Mouse (Mus musculus): ENCODE data around the gene Dnajc13. TPM values are rescaled to one million over a fixed set of nuclear protein-coding genes. Genes with fewer than 3 reads are reported as not detected.

The Dnajc13 gene
- polyA plus RNA-seq, 2 experiments = 7.0 to 15.6 TPM

DNA sequence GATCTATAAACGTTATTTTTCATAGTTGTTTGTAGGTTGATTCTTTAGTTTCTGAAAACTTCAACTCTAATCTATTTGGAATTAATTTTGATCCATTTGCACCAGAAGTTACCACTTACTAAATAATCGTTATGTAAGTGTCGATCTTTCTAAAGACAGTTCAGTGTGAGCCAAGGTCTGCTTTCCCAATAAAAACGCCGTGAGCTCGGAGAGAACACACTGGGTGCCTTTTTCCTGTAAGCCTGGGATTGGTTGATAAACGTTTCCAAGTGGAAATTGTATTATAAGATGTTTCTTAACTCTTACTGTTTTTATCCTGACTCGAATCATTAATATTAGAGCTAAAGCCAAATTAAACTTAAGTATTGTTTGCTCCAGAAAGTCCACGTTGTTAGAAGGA is 155.8 kb downstream of the Dnajc13 start:
- ATAC-seq (ENCODE audit: insufficient read depth) (no peak), DNase-seq (ENCODE audit: low read depth in 3 of 3, low spot score in 3 of 3) (no peak)
- Histone ChIP-seq H3K9me3 (ENCODE audit: control insufficient read depth, low read length) (no peaks in the 10 kb centered on the region), H3K27ac (no peak overlapping the region), H3K36me3 (replicated peaks; ENCODE audit: control insufficient read depth, insufficient read depth, low read depth) (no peaks in the 10 kb centered on the region), H3K4me2 (ENCODE audit: low read depth) (no peak overlapping the region), H3K4me1 (replicated peaks; ENCODE audit: control insufficient read depth in 2 of 2, insufficient read depth in 2 of 2, low read length in 1 of 2) (no peaks in the 10 kb centered on the region), H3K27me3 (ENCODE audit: control insufficient read depth, insufficient read depth, low read length) (no peaks in the 10 kb centered on the region), H3K9ac (replicated peaks) (no peak overlapping the region), H3K4me3 (ENCODE audit: insufficient read depth in 1 of 2, low read depth in 2 of 2, low read length in 2 of 2) (no peak overlapping the region)
- WGBS (ENCODE audit: insufficient replicate concordance) = 65% methylated on average over 9 of the region's 9 CpGs
- TF ChIP-seq EP300 (IDR thresholded peaks at IDR 0.05; ENCODE audit: low read depth) (no peak), CTCF (IDR thresholded peaks at IDR 0.05; ENCODE audit: low read depth) (no peak)

DNA sequence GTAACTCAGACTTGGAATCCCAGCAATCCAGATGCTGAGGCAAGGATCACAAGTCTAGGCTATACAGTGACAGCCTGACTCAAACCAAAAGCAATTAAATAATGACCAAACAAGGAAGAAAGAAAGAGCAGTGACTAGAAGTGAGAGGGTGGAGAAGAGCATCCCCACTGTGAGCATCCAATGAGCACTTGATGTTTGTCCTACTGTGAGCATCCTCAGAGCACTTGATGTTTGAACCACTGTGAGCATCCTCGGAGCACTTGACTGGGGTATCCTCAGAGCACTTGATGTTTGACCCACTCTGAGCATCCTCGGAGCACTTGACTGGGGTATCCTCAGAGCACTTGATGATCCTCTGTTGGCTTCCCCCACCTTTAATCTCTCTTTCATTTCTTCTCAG is 157.7 kb downstream of the Dnajc13 start:
- 58% methylated on average over 2 of the region's 2 CpGs for WGBS (ENCODE audit: insufficient replicate concordance)
- H3K27ac ChIP-seq = no peak overlapping the region
- H3K4me1 ChIP-seq (replicated peaks; ENCODE audit: control insufficient read depth in 2 of 2, insufficient read depth in 2 of 2, low read length in 1 of 2) = no peaks in the 10 kb centered on the region
- no peak for ATAC-seq (ENCODE audit: insufficient read depth)
- H3K9me3 ChIP-seq (ENCODE audit: control insufficient read depth, low read length) = no peaks in the 10 kb centered on the region
- H3K4me2 ChIP-seq (ENCODE audit: low read depth) = no peak overlapping the region
- no peaks in the 10 kb centered on the region for H3K27me3 ChIP-seq (ENCODE audit: control insufficient read depth, insufficient read depth, low read length)
- no peak overlapping the region for H3K4me3 ChIP-seq (ENCODE audit: insufficient read depth in 1 of 2, low read depth in 2 of 2, low read length in 2 of 2)
- H3K9ac ChIP-seq (replicated peaks) = no peak overlapping the region
- DNase-seq (ENCODE audit: low read depth in 3 of 3, low spot score in 3 of 3) = no peak
- no peaks in the 10 kb centered on the region for H3K36me3 ChIP-seq (replicated peaks; ENCODE audit: control insufficient read depth, insufficient read depth, low read depth)
- TF ChIP-seq EP300 (IDR thresholded peaks at IDR 0.05; ENCODE audit: low read depth) = no peak

GRCm38 (mm10) chr9:104102901-104103300 is 159.8 kb downstream of the Dnajc13 start:
- no peak for DNase-seq (ENCODE audit: low read depth in 3 of 3, low spot score in 3 of 3)
- TF ChIP-seq CTCF (IDR thresholded peaks at IDR 0.05; ENCODE audit: low read depth) = no peak
- no peak for ATAC-seq (ENCODE audit: insufficient read depth)
- H3K4me2 ChIP-seq (ENCODE audit: low read depth) = no peak overlapping the region
- no peaks in the 10 kb centered on the region for H3K27me3 ChIP-seq (ENCODE audit: control insufficient read depth, insufficient read depth, low read length)
- no peak overlapping the region for H3K4me3 ChIP-seq (ENCODE audit: insufficient read depth in 1 of 2, low read depth in 2 of 2, low read length in 2 of 2)
- no peak overlapping the region for H3K27ac ChIP-seq
- no peaks in the 10 kb centered on the region for H3K4me1 ChIP-seq (replicated peaks; ENCODE audit: control insufficient read depth in 2 of 2, insufficient read depth in 2 of 2, low read length in 1 of 2)
- no peak overlapping the region for H3K9ac ChIP-seq (replicated peaks)
- H3K9me3 ChIP-seq (ENCODE audit: control insufficient read depth, low read length) = no peaks in the 10 kb centered on the region
- 54% methylated on average over 2 of the region's 2 CpGs for WGBS (ENCODE audit: insufficient replicate concordance)
- no peaks in the 10 kb centered on the region for H3K36me3 ChIP-seq (replicated peaks; ENCODE audit: control insufficient read depth, insufficient read depth, low read depth)

DNA sequence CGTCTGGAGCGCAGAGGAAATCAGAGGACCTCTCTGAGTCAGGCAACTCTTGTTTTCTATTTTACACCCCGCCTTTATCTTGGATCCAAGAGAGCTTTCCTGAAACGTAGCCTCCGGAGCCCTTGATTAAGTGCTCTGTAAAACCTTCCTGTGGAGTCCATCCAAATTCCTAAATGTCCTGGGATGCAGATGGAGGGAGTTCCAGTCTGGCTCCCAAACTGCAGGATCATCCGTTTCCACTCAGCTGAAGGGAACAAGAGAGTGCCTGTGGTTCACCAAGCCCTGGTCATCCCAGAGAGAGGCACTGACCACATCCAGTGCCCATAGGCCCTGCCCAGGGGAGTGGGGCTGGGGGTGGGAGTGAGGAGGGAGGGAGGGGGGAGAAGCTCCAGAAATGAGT is 160.4 kb downstream of the Dnajc13 start:
- WGBS (ENCODE audit: insufficient replicate concordance) = 48% methylated on average over 6 of the region's 6 CpGs
- ATAC-seq (ENCODE audit: insufficient read depth) (no peak), DNase-seq (ENCODE audit: low read depth in 3 of 3, low spot score in 3 of 3) (no peak)
- Histone ChIP-seq H3K9ac (replicated peaks) (no peak overlapping the region), H3K4me3 (ENCODE audit: insufficient read depth in 1 of 2, low read depth in 2 of 2, low read length in 2 of 2) (no peak overlapping the region), H3K4me2 (ENCODE audit: low read depth) (no peak overlapping the region), H3K4me1 (replicated peaks; ENCODE audit: control insufficient read depth in 2 of 2, insufficient read depth in 2 of 2, low read length in 1 of 2) (no peaks in the 10 kb centered on the region), H3K9me3 (ENCODE audit: control insufficient read depth, low read length) (no peaks in the 10 kb centered on the region), H3K36me3 (replicated peaks; ENCODE audit: control insufficient read depth, insufficient read depth, low read depth) (no peaks in the 10 kb centered on the region), H3K27ac (no peak overlapping the region), H3K27me3 (ENCODE audit: control insufficient read depth, insufficient read depth, low read length) (no peaks in the 10 kb centered on the region)
- TF ChIP-seq EP300 (IDR thresholded peaks at IDR 0.05; ENCODE audit: low read depth) (no peak), CTCF (IDR thresholded peaks at IDR 0.05; ENCODE audit: low read depth) (no peak)

- H3K27me3 ChIP-seq (ENCODE audit: control insufficient read depth, insufficient read depth, low read length) = no peaks in the 10 kb centered on the region
- H3K4me2 ChIP-seq (ENCODE audit: low read depth) = no peak overlapping the region
- H3K4me3 ChIP-seq (ENCODE audit: insufficient read depth in 1 of 2, low read depth in 2 of 2, low read length in 2 of 2) = no peak overlapping the region
- no peak for TF ChIP-seq CTCF (IDR thresholded peaks at IDR 0.05; ENCODE audit: low read depth)
- TF ChIP-seq EP300 (IDR thresholded peaks at IDR 0.05; ENCODE audit: low read depth) = no peak
- DNase-seq (ENCODE audit: low read depth in 3 of 3, low spot score in 3 of 3) (no peak), ATAC-seq (ENCODE audit: insufficient read depth) (no peak)
- no peaks in the 10 kb centered on the region for H3K4me1 ChIP-seq (replicated peaks; ENCODE audit: control insufficient read depth in 2 of 2, insufficient read depth in 2 of 2, low read length in 1 of 2)
- no peak overlapping the region for H3K9ac ChIP-seq (replicated peaks)
- 51% methylated on average over 3 of the region's 3 CpGs for WGBS (ENCODE audit: insufficient replicate concordance)
- H3K9me3 ChIP-seq (ENCODE audit: control insufficient read depth, low read length) = no peaks in the 10 kb centered on the region
- no peak overlapping the region for H3K27ac ChIP-seq
- H3K36me3 ChIP-seq (replicated peaks; ENCODE audit: control insufficient read depth, insufficient read depth, low read depth) = no peaks in the 10 kb centered on the region
Measured at GRCm38 (mm10) chr9:104101458-104101857, 161.3 kb downstream of the Dnajc13 start.

Other genes starting within 250 kb of the Dnajc13 start
- gene Gm28305, start 222.3 kb downstream of the Dnajc13 start, polyA plus RNA-seq (2012; rRNA removed) = not detected in 2 replicates
- not detected in 2 replicates for gene Gm28305, start 222.3 kb downstream of the Dnajc13 start, polyA plus RNA-seq (2014; fragmentation: Nextera tagmentation; extraction: Ambion mirVana)
- 9.6 and 14.6 TPM in 2 replicates for gene Uba5, start 199.8 kb downstream of the Dnajc13 start, polyA plus RNA-seq (2012; rRNA removed)
- 21.2 and 21.4 TPM in 2 replicates for gene Uba5, start 199.8 kb downstream of the Dnajc13 start, polyA plus RNA-seq (2014; fragmentation: Nextera tagmentation; extraction: Ambion mirVana)
- 11.9 and 13.5 TPM in 2 replicates for gene Acad11, start 199.6 kb downstream of the Dnajc13 start, polyA plus RNA-seq (2012; rRNA removed)
- 16.3 and 18.8 TPM in 2 replicates for gene Acad11, start 199.6 kb downstream of the Dnajc13 start, polyA plus RNA-seq (2014; fragmentation: Nextera tagmentation; extraction: Ambion mirVana)
- gene Ackr4, start 136.0 kb downstream of the Dnajc13 start, polyA plus RNA-seq (2012; rRNA removed) = 0.09 and 0.11 TPM in 2 replicates
- 0.19 and 0.24 TPM in 2 replicates for gene Ackr4, start 136.0 kb downstream of the Dnajc13 start, polyA plus RNA-seq (2014; fragmentation: Nextera tagmentation; extraction: Ambion mirVana)
- 0.13 and 0.17 TPM in 2 replicates for gene Acpp, start 74.8 kb upstream of the Dnajc13 start, polyA plus RNA-seq (2012; rRNA removed)
- 0.13 and 0.20 TPM in 2 replicates for gene Acpp, start 74.8 kb upstream of the Dnajc13 start, polyA plus RNA-seq (2014; fragmentation: Nextera tagmentation; extraction: Ambion mirVana)

Data from liver, embryonic 14.5 days (tissue).